Mouse (Mus musculus) megakaryocyte, embryonic 14.5 days (primary cell): ENCODE data around the gene C2cd5.
"Not testable (repeated sequence)": the region's sequence is repeated elsewhere in the genome, so short reads cannot be mapped to it uniquely, and the experiment has no call there.

Source experiments
- FLI1 ChIP-seq: IDR thresholded peaks from 2 replicates; pipeline ENCODE4 v1.6.1; 2012; ENCODE audit warnings: low read length, inconsistent platforms, mixed read lengths
- GATA1 ChIP-seq: IDR thresholded peaks from 3 replicates; pipeline ENCODE4 v1.6.1; 2012; ENCODE audit warnings: mixed read lengths, low read length, inconsistent platforms, borderline replicate concordance

- not testable (repeated sequence) for TF ChIP-seq GATA1, FLI1
These were observed 94.7 kb downstream of the C2cd5 start for GRCm38 (mm10) chr6:143005209-143005608.
